Mouse (Mus musculus) cerebellum, adult 9-11 months (tissue): ENCODE measurements around the gene Cuzd1.
A peak's percentile ranks its signal among the peaks of the same experiment; 100 is the strongest.

ENCODE experiments used
- DNase-seq: peaks from one replicate; pipeline ENCODE4 v3.0.0; 2022

Gene Cuzd1

GRCm38 (mm10) chr7:131322192-131322591 is at the start of gene Cuzd1:
Gene Cuzd1, minus strand, starts transcription at chr7:131322292.
- no peak for DNase-seq

GRCm38 (mm10) chr7:131371470-131371860 is 49.4 kb upstream of the Cuzd1 start:
- DNase-seq: no peak

DNA sequence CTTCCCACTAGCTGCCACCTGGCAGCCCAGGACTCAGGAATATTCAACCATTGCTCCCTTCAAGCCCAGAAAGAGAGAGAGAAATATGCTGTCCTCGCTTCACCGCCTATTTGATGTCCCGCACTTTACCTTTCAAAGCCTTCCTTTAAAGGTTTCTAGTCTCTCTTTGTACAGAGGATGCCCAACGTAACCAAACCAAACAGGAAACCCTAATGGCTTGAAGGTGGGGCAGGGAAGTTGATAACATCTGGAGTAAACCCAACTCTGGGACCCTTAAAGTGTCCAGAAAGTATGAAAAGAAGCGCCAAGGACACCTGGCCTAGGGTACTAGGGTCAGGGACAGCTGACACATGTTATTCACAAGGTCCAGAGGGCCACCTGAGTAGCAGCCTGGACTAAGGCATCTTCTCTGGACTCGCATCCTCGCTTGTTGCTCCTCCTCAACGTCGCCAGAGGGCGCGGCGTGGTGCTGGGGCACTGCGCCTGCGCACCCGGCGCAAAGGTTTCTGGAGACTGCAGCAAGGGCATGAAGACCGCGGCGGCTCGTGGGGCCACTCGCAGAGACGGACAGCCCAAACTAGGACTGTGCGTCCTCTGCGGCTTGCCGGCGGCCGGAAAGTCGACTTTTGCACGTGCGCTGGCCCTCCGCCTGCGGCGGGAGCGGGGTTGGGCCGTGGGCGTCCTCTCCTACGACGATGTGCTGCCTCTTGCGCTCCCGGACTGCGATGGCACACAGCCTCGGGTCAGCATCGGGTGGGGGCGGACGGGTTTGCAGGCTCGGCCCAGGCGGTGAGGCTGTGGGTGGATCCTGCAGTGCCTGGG is 48.8 kb upstream of the Cuzd1 start, which contains the start of gene Pstk:
Pstk (plus strand) TSS at position 494 of the 822 bp plus-strand sequence.
- peak; percentile 92 for DNase-seq

GRCm38 (mm10) chr7:131364131-131364530 is 42.0 kb upstream of the Cuzd1 start:
- no peak for DNase-seq

- DNase-seq: peak; percentile 98
These were observed 40.7 kb upstream of the Cuzd1 start, which contains the start of gene 2310057M21Rik for GRCm38 (mm10) chr7:131362615-131363300. Gene 2310057M21Rik, minus strand, starts transcription at chr7:131362759.

- DNase-seq: no peak
These were observed 40.1 kb upstream of the Cuzd1 start for GRCm38 (mm10) chr7:131362269-131362614.

DNA sequence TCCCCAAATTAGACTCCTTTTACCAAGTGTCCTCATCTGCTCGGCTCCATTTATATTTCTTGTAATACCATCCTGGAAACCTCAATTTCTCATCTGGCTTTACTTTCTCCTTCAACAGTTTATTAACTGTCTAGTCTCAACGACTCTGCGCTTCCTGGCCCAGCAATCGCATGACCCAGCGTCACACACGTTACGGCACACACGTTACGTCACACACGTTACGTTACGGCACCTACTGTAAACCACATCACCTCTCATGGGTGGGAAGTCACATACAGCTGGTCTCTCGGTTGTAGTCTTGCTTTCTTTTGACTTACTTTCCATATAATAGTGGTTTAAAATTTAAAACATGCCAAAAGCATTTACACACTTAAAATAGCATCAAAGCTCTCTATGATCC is 34.0 kb upstream of the Cuzd1 start:
- no peak for DNase-seq

- no peak for DNase-seq
These were observed 23.9 kb upstream of the Cuzd1 start for GRCm38 (mm10) chr7:131345856-131346541.

- DNase-seq: no peak
These were observed 15.5 kb upstream of the Cuzd1 start for GRCm38 (mm10) chr7:131337502-131338068.

- DNase-seq: no peak
These were observed 11.5 kb upstream of the Cuzd1 start, which contains the start of gene Fam24a for GRCm38 (mm10) chr7:131333564-131333963. Gene Fam24a, plus strand, starts transcription at chr7:131333864.

GRCm38 (mm10) chr7:131331688-131332087 is 9.6 kb upstream of the Cuzd1 start:
- DNase-seq: no peak

GRCm38 (mm10) chr7:131329416-131329815 is 7.3 kb upstream of the Cuzd1 start, which contains the start of gene Fam24b:
Gene Fam24b, minus strand, starts transcription at chr7:131329516.
- no peak for DNase-seq

DNA sequence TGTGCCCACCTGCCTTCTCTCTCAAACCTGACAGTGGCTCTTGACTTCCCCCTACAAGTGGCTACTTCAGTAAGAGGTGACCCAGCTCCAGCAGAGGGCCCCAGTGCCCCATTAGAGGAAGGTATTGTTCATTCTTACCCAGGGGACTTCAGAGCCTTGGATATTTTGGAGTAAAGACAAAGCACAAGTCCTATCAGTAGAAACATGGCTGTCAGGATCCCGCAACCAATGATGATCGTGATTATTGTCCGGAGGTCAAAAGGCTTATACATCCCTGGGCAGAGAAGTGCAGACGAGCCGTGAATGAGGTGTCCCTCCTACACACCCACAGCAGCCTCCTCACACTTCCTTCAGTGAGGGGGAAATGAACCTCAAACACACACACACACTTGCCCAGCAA is 5.0 kb upstream of the Cuzd1 start:
- DNase-seq: no peak

DNA sequence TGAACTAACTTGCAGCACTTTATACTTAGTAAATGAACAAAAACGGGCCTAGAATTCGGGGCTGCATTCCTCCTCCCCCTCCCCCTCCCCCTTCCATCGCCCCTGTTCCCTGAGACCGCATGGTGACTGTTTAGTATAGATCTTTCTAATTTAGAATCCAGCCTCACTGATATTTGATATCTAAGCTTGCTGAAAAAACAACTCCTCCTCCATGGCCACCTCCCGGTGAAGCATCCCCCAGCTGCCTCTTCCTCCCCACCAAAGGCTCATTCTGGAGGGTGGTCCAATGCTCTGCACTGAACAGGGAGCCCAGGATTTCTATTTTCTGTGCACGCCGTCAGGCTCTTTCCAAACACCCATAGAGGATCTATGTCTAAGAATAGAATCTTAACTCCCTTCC is 3.8 kb downstream of the Cuzd1 start:
- no peak for DNase-seq

DNA sequence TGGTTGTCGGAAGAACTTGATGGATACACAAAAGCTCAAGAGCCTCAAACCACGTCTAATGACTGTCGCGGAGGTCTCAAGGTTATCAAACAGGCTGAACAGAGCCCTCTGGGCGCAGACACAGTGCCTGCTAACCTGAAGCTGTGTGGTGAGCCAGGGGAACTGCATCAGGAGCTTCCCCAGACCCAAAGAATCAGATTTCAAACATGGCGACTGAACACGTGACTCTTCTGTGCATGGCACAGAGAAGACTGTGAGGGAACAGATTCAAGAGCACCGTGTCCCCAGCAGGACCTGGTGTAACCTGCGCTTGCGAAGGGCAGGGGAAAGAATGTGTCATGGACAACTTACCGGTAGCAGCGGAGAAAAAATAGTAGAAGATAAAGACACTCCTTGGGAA is 4.5 kb downstream of the Cuzd1 start:
- no peak for DNase-seq

GRCm38 (mm10) chr7:131314493-131314892 is 7.6 kb downstream of the Cuzd1 start:
- no peak for DNase-seq

DNA sequence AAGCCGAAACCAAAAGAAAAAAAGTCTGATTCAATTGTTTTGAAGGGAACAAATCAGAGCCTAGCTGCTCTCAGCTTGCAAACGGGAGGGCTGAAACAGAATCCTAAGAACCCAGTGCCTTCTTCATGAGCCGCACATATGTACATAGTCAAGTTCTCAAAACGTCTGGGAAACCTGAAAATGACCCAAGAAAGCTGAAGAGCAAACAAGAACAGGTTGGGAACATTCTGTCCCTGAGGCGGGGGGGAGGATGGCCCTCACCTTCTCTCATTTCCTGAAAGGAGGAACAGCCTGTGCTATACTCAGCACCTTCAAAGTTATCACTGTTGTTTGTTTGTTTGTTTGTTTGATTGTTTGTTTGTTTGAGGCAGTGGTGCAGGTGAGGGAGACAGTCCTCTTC is 15.4 kb downstream of the Cuzd1 start:
- DNase-seq: no peak

DNA sequence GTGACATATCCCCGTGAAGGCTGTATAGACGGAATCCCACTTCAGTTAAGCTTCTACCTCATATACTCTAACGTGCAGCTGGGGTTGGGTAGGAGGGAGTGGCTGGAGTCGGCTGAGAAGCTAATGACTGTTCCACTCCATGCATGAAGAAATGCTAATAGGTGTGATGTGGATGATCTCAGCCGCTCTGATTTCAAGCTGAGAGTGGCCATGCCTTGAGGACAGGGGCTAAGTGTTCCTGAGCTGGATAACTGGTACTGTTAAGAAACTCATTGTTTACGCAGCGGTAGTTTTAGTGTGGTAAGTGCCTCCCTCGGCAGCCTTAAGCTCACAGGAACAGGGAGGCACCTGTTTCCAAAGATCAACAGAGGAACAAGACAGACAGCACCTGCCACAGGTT is 18.8 kb downstream of the Cuzd1 start:
- no peak for DNase-seq

GRCm38 (mm10) chr7:131297151-131297550 is 24.9 kb downstream of the Cuzd1 start:
- DNase-seq: no peak

DNA sequence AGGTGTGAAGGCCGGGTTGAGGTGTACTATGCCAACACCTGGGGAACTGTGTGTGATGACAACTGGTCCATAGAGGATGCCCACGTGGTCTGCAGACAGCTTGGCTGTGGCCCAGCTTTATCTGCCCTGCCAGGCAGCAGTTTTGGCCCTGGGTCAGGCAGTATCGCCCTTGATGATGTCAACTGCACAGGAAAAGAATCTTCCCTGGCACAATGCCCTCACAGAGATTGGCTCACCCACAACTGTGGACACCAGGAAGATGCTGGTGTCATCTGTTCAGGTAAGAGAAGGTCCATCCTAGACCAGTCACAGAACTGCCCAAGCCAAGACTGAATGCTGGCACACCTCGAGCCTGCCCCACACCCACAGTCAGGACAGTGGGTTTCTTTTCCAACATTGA is 56.2 kb downstream of the Cuzd1 start:
- no peak for DNase-seq

DNA sequence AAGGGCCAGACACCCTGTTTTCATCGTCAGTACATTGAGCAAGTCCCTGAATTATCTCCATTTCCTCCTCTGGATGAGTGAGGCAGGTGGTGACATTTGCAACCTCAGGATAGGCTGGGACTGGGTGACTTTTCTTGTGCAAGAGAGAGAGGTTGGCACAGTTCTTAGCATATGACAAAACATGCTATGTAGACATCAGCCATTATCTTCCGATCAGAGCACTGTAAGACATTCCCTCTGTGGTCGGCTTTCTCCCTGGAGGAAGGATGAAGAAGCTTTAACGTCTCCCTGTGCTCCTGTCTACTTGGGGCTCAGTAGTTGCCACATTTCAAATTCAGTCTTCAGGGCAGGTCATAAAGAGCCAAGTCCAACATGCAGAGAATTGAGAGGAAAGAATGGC is 57.8 kb downstream of the Cuzd1 start:
- no peak for DNase-seq

DNA sequence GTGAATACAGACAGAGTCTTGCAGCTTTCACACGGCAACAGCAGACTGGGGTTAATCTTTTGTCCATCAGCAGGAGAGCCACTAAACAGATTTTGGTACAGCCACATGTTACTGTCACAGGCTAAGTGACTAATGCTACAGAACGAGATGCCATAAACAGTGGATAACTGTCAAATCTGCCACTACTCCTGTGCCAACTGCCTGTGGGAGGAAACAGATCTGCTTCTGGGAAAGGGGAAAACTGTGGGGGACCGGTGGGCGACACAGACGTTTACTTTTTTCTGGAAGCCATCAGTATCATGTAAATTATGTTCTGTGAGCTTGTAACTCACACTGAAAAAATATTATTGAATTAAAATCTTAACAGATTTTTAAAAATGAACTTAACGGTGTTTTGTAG is 61.1 kb downstream of the Cuzd1 start:
- DNase-seq: no peak
